ENCODE assay signal across 12 mouse cellular contexts in genomic region chr17:28942101-28942500, GRCm38 (mm10). TPM values are rescaled to one million over a fixed set of nuclear protein-coding genes. Genes with fewer than 3 reads are reported as not detected.
DNase-seq lines count a peak whose midpoint lies in the region; ATAC-seq and TF ChIP-seq lines count a peak whose summit lies in the region.
"Had no signal": no experiment of that assay in that cellular context is flagged by ENCODE, and none has a peak within 500 bp of the region (broad histone marks: within the 10 kb centered on the region; RNA-seq: fewer than 3 reads in every experiment).

No protein-coding gene starts in this region.

- no peak for TF ChIP-seq CTCF in CH12.LX (conservative IDR thresholded peaks at IDR 0.05 in 1 of 2, IDR thresholded peaks at IDR 0.05 in 1 of 2; ENCODE audit: low read depth in 2 of 2, low read length in 2 of 2)

- no peak overlapping the region for H3K4me2 ChIP-seq in CH12.LX (ENCODE audit: insufficient read depth, low read depth, poor library complexity, severe bottlenecking)
- H3K4me2 ChIP-seq: forebrain, embryonic 15.5 days; intestine, embryonic 15.5 days had no signal

- dilution Hi-C loops in CH12.LX (cut with MboI; ENCODE audit: extremely low pct_ligation_motif_present, extremely low pct_unique_long_range_greater_than_20kb, low sequenced_read_pairs) = no loop called here

- no peak for TF ChIP-seq POLR2A in CH12.LX (IDR thresholded peaks at IDR 0.05; ENCODE audit: low read depth, low read length)

- in situ Hi-C loops in CH12.LX (cut with MboI; ENCODE audit: low pct_ligation_motif_present, low pct_unique_long_range_greater_than_20kb, low sequenced_read_pairs) = no loop called here

- H3K9me3 ChIP-seq in CH12.LX (replicated peaks; ENCODE audit: low read length) = peaks cover 12% of the 10 kb centered on the region
- H3K9me3 ChIP-seq in forebrain, embryonic 10.5 days = peaks cover 17% of the 10 kb centered on the region
- H3K9me3 ChIP-seq: forebrain, embryonic 15.5 days; intestine, embryonic 15.5 days had no signal

- DNase-seq in adrenal gland, postnatal 14 days = peak; percentile 43
- DNase-seq in adrenal gland, postnatal 10 days = no peak
- no peak for DNase-seq in CH12.LX (ENCODE audit: extremely low read depth)
- no peak for DNase-seq in natural killer cell, adult 2 months (ENCODE audit: low spot score in 2 of 2)
- DNase-seq in forebrain, embryonic 10.5 days (ENCODE audit: extremely low spot score, low spot score) = no peak
- DNase-seq in cerebellum, postnatal 25 days = no peak

- H3K27ac ChIP-seq in CH12.LX (ENCODE audit: insufficient read depth, low read depth) = no peak overlapping the region
- H3K27ac ChIP-seq in forebrain, embryonic 10.5 days = no peak overlapping the region
- H3K27ac ChIP-seq: forebrain, embryonic 15.5 days; intestine, embryonic 15.5 days had no signal

- no peak overlapping the region for H3K9ac ChIP-seq in CH12.LX (ENCODE audit: insufficient read depth, low read depth)
- H3K9ac ChIP-seq: forebrain, embryonic 15.5 days; intestine, embryonic 15.5 days had no signal

- 78% methylated on average over 10 of the region's 11 CpGs for WGBS in forebrain, embryonic 10.5 days

- H3K27me3 ChIP-seq in CH12.LX (replicated peaks) = no peaks in the 10 kb centered on the region
- no peaks in the 10 kb centered on the region for H3K27me3 ChIP-seq in forebrain, embryonic 10.5 days (ENCODE audit: poor library complexity, severe bottlenecking)
- H3K27me3 ChIP-seq: forebrain, embryonic 15.5 days; intestine, embryonic 15.5 days had no signal

- no peaks in the 10 kb centered on the region for H3K4me1 ChIP-seq in CH12.LX (ENCODE audit: control insufficient read depth in 1 of 2, insufficient read depth in 2 of 2)
- H3K4me1 ChIP-seq in forebrain, embryonic 10.5 days = no peaks in the 10 kb centered on the region
- H3K4me1 ChIP-seq: forebrain, embryonic 15.5 days; intestine, embryonic 15.5 days had no signal

- peak; percentile 33; the same call in 1 of the 2 replicates for ATAC-seq in granulocyte monocyte progenitor cell, adult 5-6 weeks (replicated peaks; ENCODE audit: poor library complexity, severe bottlenecking)
- peak; percentile 68 for ATAC-seq in megakaryocyte, adult 5-6 weeks (ENCODE audit: poor library complexity, severe bottlenecking)
- ATAC-seq: forebrain, embryonic 15.5 days; intestine, embryonic 15.5 days had no signal

- TF ChIP-seq EP300 in CH12.LX (IDR thresholded peaks at IDR 0.05; ENCODE audit: low read length) = no peak

- TF ChIP-seq RAD21 in CH12.LX (IDR thresholded peaks at IDR 0.05; ENCODE audit: low read depth, low read length) = no peak

- no peaks in the 10 kb centered on the region for H3K36me3 ChIP-seq in CH12.LX (replicated peaks in 1 of 2; ENCODE audit: control insufficient read depth in 1 of 2, insufficient read depth in 1 of 2, low read length in 1 of 2)
- no peaks in the 10 kb centered on the region for H3K36me3 ChIP-seq in forebrain, embryonic 10.5 days (replicated peaks)
- H3K36me3 ChIP-seq: forebrain, embryonic 15.5 days; intestine, embryonic 15.5 days had no signal

- no peaks in the 10 kb centered on the region for H3K79me2 ChIP-seq in CH12.LX (replicated peaks; ENCODE audit: control insufficient read depth, extremely low read depth, insufficient read depth, poor library complexity, severe bottlenecking)

- no peak overlapping the region for H3K4me3 ChIP-seq in CH12.LX (replicated peaks in 1 of 3; ENCODE audit: low read depth in 2 of 3, low read length in 2 of 3, poor library complexity in 1 of 3)
- no peak overlapping the region for H3K4me3 ChIP-seq in forebrain, embryonic 10.5 days
- H3K4me3 ChIP-seq: forebrain, embryonic 15.5 days; intestine, embryonic 15.5 days had no signal

TF ChIP-seq in CH12.LX, 34 proteins besides CTCF, POLR2A, EP300 and RAD21:
- TF ChIP-seq USF1 (IDR thresholded peaks at IDR 0.05; ENCODE audit: low read depth, low read length) (peak; percentile 9; the same call in 1 of the 2 replicates), MAFK (IDR thresholded peaks at IDR 0.05; ENCODE audit: insufficient replicate concordance, low read length) (no peak)

RNA-seq across cellular contexts. Expression of gene Pxt1, which starts 1.5 kb away (rescaled TPM):
- total RNA-seq in adrenal gland, postnatal 14 days (2021) = 0.64 and 1.3 TPM in 2 replicates
- under 1 TPM; 0.90 to 0.91 TPM for total RNA-seq in adrenal gland, postnatal 10 days (2021)
- total RNA-seq in CH12.LX (2012; rRNA removed) (not detected in 2 replicates), CH12.LX (2014; rRNA removed) (not detected in 2 replicates)
- polyA plus RNA-seq in CH12.LX (2012; ENCODE audit: insufficient read length, low read depth) = not detected in 2 replicates
- total RNA-seq in granulocyte monocyte progenitor cell, adult 5-6 weeks (2014; fragmentation: Nextera tagmentation) = not detected in 2 replicates
- not detected in 2 replicates for total RNA-seq in granulocyte monocyte progenitor cell, adult 5-6 weeks (2017)
- 0.74 and 1.2 TPM in 2 replicates for total RNA-seq in megakaryocyte, adult 5-6 weeks (2015)
- total RNA-seq in megakaryocyte, adult 5-6 weeks (2017) = 0.44 and 0.49 TPM in 2 replicates
- polyA plus RNA-seq in forebrain, embryonic 10.5 days (2016; fragmentation: Nextera tagmentation; extraction: Ambion mirVana) = not detected in 2 replicates
- total RNA-seq: layer of hippocampus, postnatal 14 days had no signal
- polyA plus RNA-seq: forebrain, embryonic 15.5 days; heart, embryonic 14.5 days; intestine, embryonic 15.5 days had no signal

RNA-seq across cellular contexts. Expression of gene Kctd20, which starts 9.6 kb away (rescaled TPM):
- 71.6 and 79.3 TPM in 2 replicates for total RNA-seq in adrenal gland, postnatal 14 days (2021)
- total RNA-seq in adrenal gland, postnatal 10 days (2021) = 10 to 100 TPM; 76.1 to 76.7 TPM
- total RNA-seq in CH12.LX (2012; rRNA removed) (40.1 and 41.3 TPM in 2 replicates), CH12.LX (2014; rRNA removed) (62.9 and 68.5 TPM in 2 replicates)
- polyA plus RNA-seq in CH12.LX (2012; ENCODE audit: insufficient read length, low read depth) = 68.6 and 85.2 TPM in 2 replicates
- total RNA-seq in granulocyte monocyte progenitor cell, adult 5-6 weeks (2014; fragmentation: Nextera tagmentation) = 99.8 and 132 TPM in 2 replicates
- total RNA-seq in granulocyte monocyte progenitor cell, adult 5-6 weeks (2017) = 146 and 162 TPM in 2 replicates
- 130 and 131 TPM in 2 replicates for total RNA-seq in megakaryocyte, adult 5-6 weeks (2015)
- total RNA-seq in megakaryocyte, adult 5-6 weeks (2017) = 203 and 222 TPM in 2 replicates
- 111 and 113 TPM in 2 replicates for polyA plus RNA-seq in forebrain, embryonic 10.5 days (2016; fragmentation: Nextera tagmentation; extraction: Ambion mirVana)

RNA-seq across cellular contexts. Expression of gene 4930539E08Rik, which starts 27.0 kb away (rescaled TPM):
- not detected in 2 replicates for total RNA-seq in adrenal gland, postnatal 14 days (2021)
- under 1 TPM; 0.09 to 0.12 TPM for total RNA-seq in adrenal gland, postnatal 10 days (2021)
- total RNA-seq in CH12.LX (2012; rRNA removed) (1.4 TPM in 2 replicates), CH12.LX (2014; rRNA removed) (0.57 and 0.62 TPM in 2 replicates)
- polyA plus RNA-seq in CH12.LX (2012; ENCODE audit: insufficient read length, low read depth) = 1.2 and 1.4 TPM in 2 replicates
- total RNA-seq in granulocyte monocyte progenitor cell, adult 5-6 weeks (2014; fragmentation: Nextera tagmentation) = 1.8 and 2.6 TPM in 2 replicates
- total RNA-seq in granulocyte monocyte progenitor cell, adult 5-6 weeks (2017) = 1.2 and 1.5 TPM in 2 replicates
- total RNA-seq in megakaryocyte, adult 5-6 weeks (2015) = 0.18 TPM in 1 of 2 replicates, not detected in the other
- total RNA-seq in megakaryocyte, adult 5-6 weeks (2017) = 0.08 and 0.40 TPM in 2 replicates
- 0.02 and 0.11 TPM in 2 replicates for polyA plus RNA-seq in forebrain, embryonic 10.5 days (2016; fragmentation: Nextera tagmentation; extraction: Ambion mirVana)
